Mouse (Mus musculus): ENCODE measurements around the gene Tesk1. TPM values are rescaled to one million over a fixed set of nuclear protein-coding genes. Genes with fewer than 3 reads are reported as not detected.

Tesk1 gene
- total and polyA plus RNA-seq, 2 experiments from 2014 or later = 18.9 to 184 TPM

DNA sequence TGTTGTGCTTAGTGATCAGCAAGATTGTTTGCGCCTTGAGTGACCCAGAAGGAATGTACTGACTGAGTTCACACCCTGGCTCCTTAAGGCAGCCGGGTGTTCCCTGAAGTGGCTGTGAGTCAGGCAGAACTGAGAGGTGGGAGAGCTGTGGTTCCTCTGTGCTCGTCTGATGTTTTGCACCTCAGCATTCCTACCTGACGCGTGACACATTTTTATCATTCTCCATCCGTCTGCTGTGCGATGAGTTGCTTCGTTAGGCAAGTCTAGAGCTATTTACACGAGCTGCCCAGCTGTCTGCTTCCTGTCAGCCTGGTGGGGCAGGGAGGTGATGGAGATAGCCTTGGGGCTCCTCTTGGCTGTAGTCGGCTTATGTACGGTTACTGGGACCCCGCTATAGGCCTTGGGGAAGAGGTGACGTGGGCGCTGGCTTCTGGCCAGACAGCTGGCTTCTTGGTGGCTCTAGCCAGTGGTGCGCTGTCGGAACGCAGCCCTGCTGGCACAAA lies 42.9 kb upstream of the Tesk1 start:
- Histone ChIP-seq H3K4me3 (ENCODE audit: low read depth, low read length) (no peak overlapping the region), H3K4me2 (ENCODE audit: low read depth, low read length, poor library complexity, severe bottlenecking) (peak overlapping the region; percentile 24), H3K9ac (replicated peaks; ENCODE audit: low read length, poor library complexity, severe bottlenecking) (no peak overlapping the region), H3K9me3 (ENCODE audit: low read length) (no peaks in the 10 kb centered on the region), H3K27me3 (ENCODE audit: insufficient read depth, low read length) (no peaks in the 10 kb centered on the region), H3K4me1 (ENCODE audit: insufficient read depth, low read length) (peaks cover 15% of the 10 kb centered on the region; the same call in 1 of the 2 replicates), H3K36me3 (ENCODE audit: insufficient read depth, low read length) (peaks cover 8% of the 10 kb centered on the region; the same call in 1 of the 2 replicates), H3K27ac (ENCODE audit: low read depth, low read length) (peak overlapping the region; percentile 13; the same call in 1 of the 2 replicates)
- peak; percentile 53; the same call in 1 of the 2 replicates for ATAC-seq (ENCODE audit: low FRiP score)
- 45% methylated on average over 17 of the region's 17 CpGs for WGBS
- DNase-seq (ENCODE audit: low spot score) = peak; percentile 72
- TF ChIP-seq CTCF (IDR thresholded peaks at IDR 0.05) = no peak

DNA sequence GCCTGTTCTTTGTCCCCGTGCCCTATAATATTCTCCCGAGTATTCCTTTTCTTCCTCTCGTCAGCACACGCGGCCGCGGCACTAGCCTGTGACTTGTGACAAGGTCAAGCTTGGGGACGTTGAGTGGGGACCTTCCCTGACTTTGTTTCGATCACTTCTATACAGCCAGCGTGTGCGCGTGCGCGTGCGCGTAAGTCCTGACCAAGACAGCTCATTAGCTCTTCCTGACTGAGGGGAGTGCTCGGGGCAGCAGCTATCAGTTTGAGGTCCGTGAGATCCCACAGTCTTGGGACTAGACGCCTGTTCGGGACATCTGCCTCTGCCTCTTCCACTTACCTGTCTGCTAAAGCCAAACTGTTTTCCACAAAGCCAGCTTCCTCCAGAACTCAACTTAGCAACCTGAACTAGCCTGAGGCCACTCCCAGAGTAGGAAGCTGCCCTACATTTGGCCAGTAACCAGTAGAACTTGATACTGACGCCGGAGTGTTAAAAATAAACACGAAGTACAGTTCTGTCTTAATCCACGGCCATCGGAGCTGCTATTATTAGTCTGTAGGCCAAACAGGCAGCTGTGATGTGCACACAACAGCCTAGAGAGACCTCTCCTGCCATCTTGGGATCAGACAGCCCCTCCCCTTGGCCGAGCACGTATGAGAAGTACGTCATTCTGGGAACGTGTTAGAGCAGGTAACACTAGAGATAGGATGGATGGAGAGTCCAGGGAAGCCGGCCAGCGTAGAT lies 42.2 kb upstream of the Tesk1 start:
- Histone ChIP-seq H3K36me3 (ENCODE audit: insufficient read depth, low read length) (peaks cover 8% of the 10 kb centered on the region; the same call in 1 of the 2 replicates), H3K27me3 (ENCODE audit: insufficient read depth, low read length) (no peaks in the 10 kb centered on the region), H3K9ac (replicated peaks; ENCODE audit: low read length, poor library complexity, severe bottlenecking) (no peak overlapping the region), H3K4me2 (ENCODE audit: low read depth, low read length, poor library complexity, severe bottlenecking) (peak overlapping the region; percentile 24), H3K9me3 (ENCODE audit: low read length) (no peaks in the 10 kb centered on the region), H3K27ac (ENCODE audit: low read depth, low read length) (peak overlapping the region; percentile 13; the same call in 1 of the 2 replicates), H3K4me3 (ENCODE audit: low read depth, low read length) (no peak overlapping the region), H3K4me1 (ENCODE audit: insufficient read depth, low read length) (peaks cover 15% of the 10 kb centered on the region; the same call in 1 of the 2 replicates)
- ATAC-seq (ENCODE audit: low FRiP score) = no peak; the same call in 1 of the 2 replicates
- WGBS = 74% methylated on average over 31 of the region's 31 CpGs
- DNase-seq (ENCODE audit: low spot score) = no peak
- no peak for TF ChIP-seq CTCF (IDR thresholded peaks at IDR 0.05)

DNA sequence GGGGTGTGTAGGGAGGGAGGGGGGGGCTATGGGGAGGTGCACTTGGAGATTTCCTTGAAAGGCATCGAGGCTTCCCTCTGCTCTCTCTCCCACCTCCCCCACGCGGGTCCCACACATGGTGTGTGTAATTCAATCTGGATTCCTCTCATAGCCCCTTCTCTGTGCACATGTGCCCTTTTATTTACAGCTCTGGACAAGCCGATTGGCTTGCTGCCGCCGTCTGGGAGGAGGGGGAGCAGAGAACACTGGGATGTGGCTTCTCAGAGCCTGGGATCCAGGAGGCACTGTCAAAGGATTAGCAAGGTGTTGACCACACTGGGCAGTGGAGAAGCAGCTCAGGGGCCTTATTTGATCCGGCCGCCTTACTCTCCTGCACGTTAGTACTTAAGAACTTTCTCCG lies 40.8 kb upstream of the Tesk1 start:
- 14% methylated on average over 10 of the region's 10 CpGs for WGBS
- peak overlapping the region; percentile 33; the same call in 1 of the 2 replicates for H3K9ac ChIP-seq (replicated peaks; ENCODE audit: low read length, poor library complexity, severe bottlenecking)
- no peak for DNase-seq (ENCODE audit: low spot score)

DNA sequence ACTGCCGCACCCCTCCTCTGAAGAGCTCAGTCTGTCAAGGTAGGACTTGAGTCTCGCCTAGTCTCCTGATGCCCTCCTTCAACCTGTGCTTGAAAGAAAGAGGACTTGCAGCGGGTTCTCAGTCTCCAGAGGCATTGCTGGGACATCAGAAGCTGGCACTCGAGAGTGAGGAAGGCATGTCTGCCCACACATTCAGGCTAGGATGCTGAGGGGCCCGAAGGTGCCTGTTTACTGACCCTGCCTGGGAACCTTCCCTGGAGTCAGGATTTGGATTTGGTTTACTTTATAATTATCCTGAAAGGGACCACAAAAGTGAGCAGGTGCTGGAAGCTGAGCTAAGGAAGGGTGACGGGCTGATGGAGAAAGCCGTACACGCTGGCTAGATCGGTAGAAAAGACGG lies 40.3 kb upstream of the Tesk1 start:
- ATAC-seq (ENCODE audit: low FRiP score) (no peak), DNase-seq (ENCODE audit: low spot score) (no peak)
- Histone ChIP-seq H3K36me3 (ENCODE audit: insufficient read depth, low read length) (0 out of 2 replicates have a peak, but pooled peaks cover 7% of the 10 kb centered on the region), H3K9me3 (ENCODE audit: low read length) (no peaks in the 10 kb centered on the region), H3K4me2 (ENCODE audit: low read depth, low read length, poor library complexity, severe bottlenecking) (no peak overlapping the region), H3K4me1 (ENCODE audit: insufficient read depth, low read length) (peaks cover 19% of the 10 kb centered on the region; the same call in 1 of the 2 replicates), H3K27ac (ENCODE audit: low read depth, low read length) (no peak overlapping the region), H3K27me3 (ENCODE audit: insufficient read depth, low read length) (no peaks in the 10 kb centered on the region), H3K4me3 (ENCODE audit: low read depth, low read length) (no peak overlapping the region), H3K9ac (replicated peaks; ENCODE audit: low read length, poor library complexity, severe bottlenecking) (no peak overlapping the region)
- WGBS = 82% methylated on average over 10 of the region's 10 CpGs
- TF ChIP-seq CTCF (IDR thresholded peaks at IDR 0.05) = no peak

More for the DNA sequence above, 40.8 kb upstream of the Tesk1 start:
- no peak for TF ChIP-seq CTCF (IDR thresholded peaks at IDR 0.05)
- ATAC-seq (ENCODE audit: low FRiP score) = no peak
- H3K27me3 ChIP-seq (ENCODE audit: insufficient read depth, low read length) = no peaks in the 10 kb centered on the region
- no peak overlapping the region for H3K4me2 ChIP-seq (ENCODE audit: low read depth, low read length, poor library complexity, severe bottlenecking)
- no peak overlapping the region for H3K4me3 ChIP-seq (ENCODE audit: low read depth, low read length)
- peaks cover 19% of the 10 kb centered on the region; the same call in 1 of the 2 replicates for H3K4me1 ChIP-seq (ENCODE audit: insufficient read depth, low read length)
- H3K36me3 ChIP-seq (ENCODE audit: insufficient read depth, low read length) = 0 out of 2 replicates have a peak, but pooled peaks cover 7% of the 10 kb centered on the region
- H3K9me3 ChIP-seq (ENCODE audit: low read length) = no peaks in the 10 kb centered on the region
- no peak overlapping the region for H3K27ac ChIP-seq (ENCODE audit: low read depth, low read length)

DNA sequence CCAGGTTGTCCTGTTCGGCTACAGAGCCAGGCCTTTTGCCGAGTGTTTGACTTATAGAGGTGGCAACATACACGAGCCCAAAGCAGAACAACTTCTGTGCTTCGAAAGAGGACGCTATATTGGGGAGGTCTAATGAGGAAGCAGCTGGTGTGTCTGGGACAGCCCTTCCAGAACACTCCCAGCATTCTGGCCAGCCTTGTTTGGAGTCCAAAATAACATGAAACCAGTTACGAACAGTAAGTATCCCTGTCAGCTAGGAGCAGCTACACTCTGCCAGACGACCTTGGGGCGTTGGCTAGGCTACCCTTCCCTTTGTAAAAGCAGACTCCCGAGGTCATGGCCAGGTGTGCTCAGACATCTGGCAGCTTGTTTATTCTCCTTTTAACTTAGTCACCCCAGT lies 39.5 kb upstream of the Tesk1 start:
- H3K4me3 ChIP-seq (ENCODE audit: low read depth, low read length) = no peak overlapping the region
- H3K27ac ChIP-seq (ENCODE audit: low read depth, low read length) = no peak overlapping the region
- DNase-seq (ENCODE audit: low spot score) = no peak
- 84% methylated on average over 9 of the region's 9 CpGs for WGBS
- H3K4me1 ChIP-seq (ENCODE audit: insufficient read depth, low read length) = peaks cover 21% of the 10 kb centered on the region; the same call in 1 of the 2 replicates
- 0 out of 2 replicates have a peak, but pooled peaks cover 7% of the 10 kb centered on the region for H3K36me3 ChIP-seq (ENCODE audit: insufficient read depth, low read length)
- H3K4me2 ChIP-seq (ENCODE audit: low read depth, low read length, poor library complexity, severe bottlenecking) = no peak overlapping the region
- H3K9me3 ChIP-seq (ENCODE audit: low read length) = no peaks in the 10 kb centered on the region
- ATAC-seq (ENCODE audit: low FRiP score) = no peak
- no peaks in the 10 kb centered on the region for H3K27me3 ChIP-seq (ENCODE audit: insufficient read depth, low read length)
- no peak for TF ChIP-seq CTCF (IDR thresholded peaks at IDR 0.05)
- no peak overlapping the region for H3K9ac ChIP-seq (replicated peaks; ENCODE audit: low read length, poor library complexity, severe bottlenecking)

DNA sequence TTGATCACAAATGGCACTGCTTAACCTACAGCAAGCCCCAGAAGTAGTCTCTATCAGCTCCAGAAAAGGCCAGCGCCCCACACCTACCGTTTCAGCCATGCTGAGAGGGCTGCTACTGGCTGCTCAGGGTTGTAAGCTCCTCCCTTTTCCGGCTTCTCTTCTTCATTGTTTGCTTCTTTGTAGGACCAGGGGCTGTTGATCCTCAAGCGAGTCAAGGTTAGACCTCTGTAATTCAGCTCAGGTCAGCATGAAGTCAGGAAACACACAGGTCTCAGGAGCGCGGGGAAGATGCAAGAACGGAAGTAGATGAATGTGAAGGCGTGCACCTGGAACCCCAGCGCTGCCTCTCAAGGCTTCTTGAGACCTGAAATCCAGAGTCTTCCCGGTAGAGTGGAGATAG lies 37.0 kb upstream of the Tesk1 start:
- ATAC-seq (ENCODE audit: low FRiP score) (no peak), DNase-seq (ENCODE audit: low spot score) (no peak)
- Histone ChIP-seq H3K4me3 (ENCODE audit: low read depth, low read length) (no peak overlapping the region), H3K36me3 (ENCODE audit: insufficient read depth, low read length) (0 out of 2 replicates have a peak, but pooled peaks cover 7% of the 10 kb centered on the region), H3K4me1 (ENCODE audit: insufficient read depth, low read length) (peaks cover 29% of the 10 kb centered on the region), H3K27me3 (ENCODE audit: insufficient read depth, low read length) (no peaks in the 10 kb centered on the region), H3K9ac (replicated peaks; ENCODE audit: low read length, poor library complexity, severe bottlenecking) (no peak overlapping the region), H3K4me2 (ENCODE audit: low read depth, low read length, poor library complexity, severe bottlenecking) (no peak overlapping the region), H3K9me3 (ENCODE audit: low read length) (no peaks in the 10 kb centered on the region), H3K27ac (ENCODE audit: low read depth, low read length) (no peak overlapping the region)
- no peak for TF ChIP-seq CTCF (IDR thresholded peaks at IDR 0.05)
- WGBS = 92% methylated on average over 10 of the region's 10 CpGs

Data from midbrain, postnatal 0 days (tissue).